Comparison of ENCODE assay signal across 27 mouse cellular contexts in genomic region chr5:99544664-99545494, GRCm38 (mm10).
DNase-seq lines count a peak whose midpoint lies in the region; ATAC-seq and TF ChIP-seq lines count a peak whose summit lies in the region.
"Had no signal": no experiment of that assay in that cellular context is flagged by ENCODE, and none has a peak within 500 bp of the region (broad histone marks: within the 10 kb centered on the region; RNA-seq: fewer than 3 reads in every experiment).

No protein-coding gene starts in this region.

- H3K4me1 ChIP-seq in limb, embryonic 12.5 days (replicated peaks): peaks cover 42% of the 10 kb centered on the region
- H3K4me1 ChIP-seq in limb, embryonic 10.5 days: peaks cover 23% of the 10 kb centered on the region
- H3K4me1 ChIP-seq in forebrain, embryonic 13.5 days: peaks cover 57% of the 10 kb centered on the region
- peaks cover 14% of the 10 kb centered on the region for H3K4me1 ChIP-seq in liver, embryonic 11.5 days (replicated peaks; ENCODE audit: control insufficient read depth, insufficient read depth, low read length)

- DNase-seq in limb, embryonic 10.5 days (ENCODE audit: low spot score): no peak
- peak; percentile 94 for DNase-seq in brain, embryonic 14.5 days (ENCODE audit: low read depth)
- DNase-seq in MN1 (ENCODE audit: low spot score): no peak
- DNase-seq in liver, embryonic 11.5 days (ENCODE audit: low spot score): no peak
- DNase-seq: adrenal gland, postnatal 14 days; B cell, adult 2 months; cerebellum, adult 11 months; cerebellum, postnatal 14 days; embryo, embryonic 11 days; gastrocnemius, postnatal 14 days; heart, postnatal 4 days; kidney, adult 18-20 months; left cerebral cortex, postnatal 4 days; liver, postnatal 0 days; lung, postnatal 10 days; right cerebral cortex, postnatal 25 days; spleen, adult 18-20 months had no signal

- TF ChIP-seq POLR2A in brain, embryonic 14.5 days (IDR thresholded peaks at IDR 0.05; ENCODE audit: borderline replicate concordance, extremely low read depth, insufficient read depth, insufficient read length, poor library complexity, severe bottlenecking): no peak

- H3K9ac ChIP-seq in limb, embryonic 12.5 days (replicated peaks): no peak overlapping the region
- H3K9ac ChIP-seq in forebrain, embryonic 13.5 days: no peak overlapping the region
- no peak overlapping the region for H3K9ac ChIP-seq in liver, embryonic 11.5 days (ENCODE audit: low read depth, low read length)
- H3K9ac ChIP-seq: embryonic facial prominence, embryonic 13.5 days; hindbrain, embryonic 14.5 days; liver, postnatal 0 days had no signal

- no peak for TF ChIP-seq CTCF in brain, embryonic 14.5 days (IDR thresholded peaks at IDR 0.05; ENCODE audit: borderline replicate concordance, extremely low read depth, insufficient read depth, insufficient read length)

- ATAC-seq in limb, embryonic 12.5 days (ENCODE audit: insufficient number of reproducible peaks, insufficient read depth, low FRiP score, low TSS enrichment, low read depth): 0 out of 2 replicates have a peak, but pooled peaks have one; percentile 47
- peak; percentile 95 for ATAC-seq in forebrain, embryonic 13.5 days
- ATAC-seq in megakaryocyte-erythroid progenitor cell, adult 5-6 weeks (replicated peaks; ENCODE audit: low FRiP score, low TSS enrichment, poor library complexity, severe bottlenecking): 0 out of 2 replicates have a peak, but pooled peaks have one; percentile 28
- ATAC-seq in liver, embryonic 11.5 days (replicated peaks; ENCODE audit: low FRiP score): no peak
- ATAC-seq: activated CD4-positive, CD25-positive, alpha-beta regulatory T cell, adult 4 months; inflammation-experienced regulatory T-cells, adult 6 months; liver, postnatal 0 days had no signal

- no peaks in the 10 kb centered on the region for H3K27me3 ChIP-seq in limb, embryonic 12.5 days
- H3K27me3 ChIP-seq in limb, embryonic 10.5 days (ENCODE audit: low read depth, poor library complexity, severe bottlenecking): no peaks in the 10 kb centered on the region
- peaks cover 51% of the 10 kb centered on the region for H3K27me3 ChIP-seq in forebrain, embryonic 13.5 days
- H3K27me3 ChIP-seq in liver, embryonic 11.5 days (replicated peaks; ENCODE audit: control insufficient read depth, insufficient read depth, low read length): no peaks in the 10 kb centered on the region
- H3K27me3 ChIP-seq: CH12.LX had no signal

- 81% methylated on average over 6 of the region's 6 CpGs for WGBS in limb, embryonic 12.5 days
- WGBS in limb, embryonic 10.5 days: 81% methylated on average over 6 of the region's 6 CpGs
- 11% methylated on average over 6 of the region's 6 CpGs for WGBS in forebrain, embryonic 13.5 days
- WGBS in liver, embryonic 11.5 days: 65% methylated on average over 6 of the region's 6 CpGs

- no peaks in the 10 kb centered on the region for H3K36me3 ChIP-seq in limb, embryonic 12.5 days
- no peaks in the 10 kb centered on the region for H3K36me3 ChIP-seq in limb, embryonic 10.5 days
- H3K36me3 ChIP-seq in forebrain, embryonic 13.5 days (ENCODE audit: poor library complexity, severe bottlenecking): no peaks in the 10 kb centered on the region
- no peaks in the 10 kb centered on the region for H3K36me3 ChIP-seq in liver, embryonic 11.5 days (ENCODE audit: control insufficient read depth, insufficient read depth, low read length)
- H3K36me3 ChIP-seq: embryonic facial prominence, embryonic 13.5 days; G1E had no signal

- H3K4me3 ChIP-seq in limb, embryonic 12.5 days (replicated peaks): no peak overlapping the region
- H3K4me3 ChIP-seq in limb, embryonic 10.5 days: no peak overlapping the region
- H3K4me3 ChIP-seq in forebrain, embryonic 13.5 days: no peak overlapping the region
- H3K4me3 ChIP-seq in liver, embryonic 11.5 days (ENCODE audit: low read depth, low read length): no peak overlapping the region
- H3K4me3 ChIP-seq: embryonic facial prominence, embryonic 13.5 days; erythroblast, embryonic 14.5 days had no signal

- H3K9me3 ChIP-seq in limb, embryonic 12.5 days: no peaks in the 10 kb centered on the region
- H3K9me3 ChIP-seq in limb, embryonic 10.5 days (replicated peaks): no peaks in the 10 kb centered on the region
- no peaks in the 10 kb centered on the region for H3K9me3 ChIP-seq in forebrain, embryonic 13.5 days (replicated peaks)
- no peaks in the 10 kb centered on the region for H3K9me3 ChIP-seq in liver, embryonic 11.5 days (ENCODE audit: control insufficient read depth, low read length)
- H3K9me3 ChIP-seq: embryonic facial prominence, embryonic 13.5 days had no signal

- no peak overlapping the region for H3K27ac ChIP-seq in limb, embryonic 12.5 days
- H3K27ac ChIP-seq in limb, embryonic 10.5 days: no peak overlapping the region
- H3K27ac ChIP-seq in forebrain, embryonic 13.5 days: 0 out of 2 replicates have a peak overlapping the region, but pooled peaks have one; percentile 20
- H3K27ac ChIP-seq in liver, embryonic 11.5 days (ENCODE audit: low read depth, low read length): no peak overlapping the region
- H3K27ac ChIP-seq: embryonic facial prominence, embryonic 13.5 days; hindbrain, embryonic 14.5 days had no signal

- H3K4me2 ChIP-seq in limb, embryonic 12.5 days: no peak overlapping the region
- no peak overlapping the region for H3K4me2 ChIP-seq in forebrain, embryonic 13.5 days
- no peak overlapping the region for H3K4me2 ChIP-seq in liver, embryonic 11.5 days
- H3K4me2 ChIP-seq: embryonic facial prominence, embryonic 13.5 days; hindbrain, embryonic 14.5 days had no signal
